Mouse (Mus musculus): ENCODE measurements around the gene Zfp706. TPM values are rescaled to one million over a fixed set of nuclear protein-coding genes. Genes with fewer than 3 reads are reported as not detected.

The Zfp706 gene
- 868 and 874 TPM in 2 replicates for polyA plus RNA-seq (2015; fragmentation: Nextera tagmentation; extraction: Ambion mirVana)

DNA sequence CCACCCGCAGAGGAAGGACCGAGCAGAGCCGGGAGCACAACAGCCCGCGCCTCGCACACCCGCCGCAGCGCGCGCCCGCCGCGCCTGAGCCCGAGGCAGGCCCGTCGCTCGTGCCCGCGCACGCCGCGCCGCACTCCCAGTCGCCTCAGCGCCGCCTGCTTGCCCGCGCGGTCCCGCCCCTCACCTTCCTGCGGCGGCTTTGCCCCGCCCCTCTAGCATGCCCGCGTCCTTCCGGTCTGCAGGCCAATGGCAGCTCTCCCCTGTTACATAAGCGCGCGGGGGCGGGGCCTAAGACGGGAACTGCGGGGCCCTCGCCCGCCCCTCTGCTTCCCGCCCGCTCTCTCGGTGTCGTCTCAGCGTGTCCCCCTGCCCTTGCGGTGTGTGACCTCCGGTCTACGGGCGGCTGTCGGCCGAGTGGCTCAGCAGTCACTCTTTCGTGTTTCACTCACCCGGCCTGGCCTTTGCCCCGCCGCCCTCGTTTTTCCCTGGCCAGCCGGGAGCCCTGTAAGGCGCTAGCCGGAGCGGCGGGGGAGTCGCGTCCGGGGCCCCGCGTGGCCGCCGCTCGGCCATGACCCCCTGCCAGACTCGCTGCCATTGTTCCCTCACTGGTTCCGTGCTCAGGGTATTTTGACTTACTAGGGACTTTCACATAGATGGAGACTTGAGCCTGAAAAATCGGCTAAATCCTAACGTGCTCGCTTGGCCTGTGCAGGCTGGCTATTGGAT is at the start of gene Zfp706:
TSS of gene Zfp706 (minus strand) at position 541 of the 726 bp plus-strand sequence.
- TF ChIP-seq CTCF (IDR thresholded peaks at IDR 0.05; ENCODE audit: low read depth) = peak; percentile 29; the same call in 1 of the 2 replicates
- TF ChIP-seq EP300 (optimal IDR thresholded peaks at IDR 0.05) = no peak
- DNase-seq (ENCODE audit: low spot score) (peak; percentile 99), ATAC-seq (ENCODE audit: low FRiP score, low TSS enrichment) (peak; percentile 99)
- H3K27me3 ChIP-seq (ENCODE audit: control insufficient read depth, insufficient read depth, low read length) = no peaks in the 10 kb centered on the region
- WGBS = under 1% methylated on average over 62 of the region's 79 CpGs
- H3K4me3 ChIP-seq (ENCODE audit: low read depth, low read length) = peak within 1 kb of the TSS; percentile 90
- peak within 1 kb of the TSS; percentile 99 for H3K9ac ChIP-seq (ENCODE audit: low read length)
- peaks cover under 1% of the 10 kb centered on the region; the same call in 1 of the 2 replicates for H3K36me3 ChIP-seq (ENCODE audit: control insufficient read depth, insufficient read depth, low read length)
- H3K4me2 ChIP-seq (replicated peaks; ENCODE audit: low read depth) = peak within 1 kb of the TSS; percentile 79
- no peaks in the 10 kb centered on the region for H3K4me1 ChIP-seq (replicated peaks; ENCODE audit: control insufficient read depth, insufficient read depth)
- H3K9me3 ChIP-seq (ENCODE audit: control insufficient read depth, low read length) = no peaks in the 10 kb centered on the region
- peak within 1 kb of the TSS; percentile 99 for H3K27ac ChIP-seq (replicated peaks)

DNA sequence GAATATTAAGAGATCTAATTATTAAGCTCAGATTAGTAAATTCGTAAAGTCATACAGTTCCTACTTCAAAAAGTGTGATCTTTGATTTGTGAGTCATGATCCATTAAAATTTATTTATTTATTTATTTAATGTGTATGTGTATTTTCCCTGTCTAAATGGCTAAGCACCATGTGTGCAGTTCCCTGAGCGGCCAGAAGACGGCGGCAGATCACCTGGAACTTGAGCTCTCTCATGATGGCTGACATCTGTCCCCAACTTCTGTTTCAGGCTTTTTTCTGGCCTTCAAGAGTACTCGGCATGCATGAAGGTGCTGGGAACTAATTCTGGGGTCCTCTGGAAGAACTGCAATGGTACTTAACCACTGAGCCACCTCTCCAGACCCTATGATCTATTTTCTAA is 47.0 kb upstream of the Zfp706 start:
- Histone ChIP-seq H3K4me1 (replicated peaks; ENCODE audit: control insufficient read depth, insufficient read depth) (no peaks in the 10 kb centered on the region), H3K4me3 (ENCODE audit: low read depth, low read length) (no peak overlapping the region), H3K9ac (ENCODE audit: low read length) (no peak overlapping the region), H3K4me2 (replicated peaks; ENCODE audit: low read depth) (no peak overlapping the region), H3K27ac (replicated peaks) (no peak overlapping the region), H3K9me3 (ENCODE audit: control insufficient read depth, low read length) (no peaks in the 10 kb centered on the region), H3K27me3 (ENCODE audit: control insufficient read depth, insufficient read depth, low read length) (no peaks in the 10 kb centered on the region), H3K36me3 (ENCODE audit: control insufficient read depth, insufficient read depth, low read length) (no peaks in the 10 kb centered on the region)
- no peak for DNase-seq (ENCODE audit: low spot score)
- TF ChIP-seq EP300 (optimal IDR thresholded peaks at IDR 0.05) (no peak), CTCF (IDR thresholded peaks at IDR 0.05; ENCODE audit: low read depth) (peak; percentile 37)
- ATAC-seq (ENCODE audit: low FRiP score, low TSS enrichment) = no peak
- 94% methylated on average over 5 of the region's 5 CpGs for WGBS

DNA sequence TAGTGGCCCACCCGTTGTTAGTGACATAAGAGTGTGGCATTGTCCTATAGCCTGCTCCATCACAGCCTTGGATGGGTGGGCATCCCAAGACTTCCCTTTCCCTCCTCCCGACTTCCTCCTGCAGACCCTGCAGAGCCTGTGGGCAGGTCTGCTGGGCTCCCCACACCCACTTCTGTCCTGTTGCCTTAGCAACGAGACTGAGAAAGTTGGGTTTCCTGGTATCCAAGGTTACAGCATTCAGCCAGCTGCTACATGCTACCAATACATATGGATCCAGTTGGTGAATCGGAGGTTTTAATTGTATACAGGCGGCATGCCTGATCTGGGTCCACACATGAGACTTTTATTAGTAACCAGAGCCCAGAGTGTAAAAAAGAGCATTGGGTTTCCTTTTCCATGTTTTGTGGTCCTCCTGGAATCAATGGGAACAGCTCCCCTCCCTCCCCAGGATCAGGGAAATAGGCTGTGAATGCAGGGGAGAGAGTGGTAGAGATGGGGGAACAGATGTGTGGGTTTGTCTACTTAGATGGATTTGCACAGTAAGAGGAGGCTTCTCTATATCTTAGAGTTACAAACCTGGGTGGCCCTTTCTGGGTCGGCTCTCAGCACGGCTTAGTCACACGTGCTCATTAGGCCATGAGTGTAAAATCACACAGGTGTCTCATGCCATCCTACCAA is 45.7 kb upstream of the Zfp706 start:
- ATAC-seq (ENCODE audit: low FRiP score, low TSS enrichment) (no peak), DNase-seq (ENCODE audit: low spot score) (no peak)
- Histone ChIP-seq H3K9me3 (ENCODE audit: control insufficient read depth, low read length) (no peaks in the 10 kb centered on the region), H3K27ac (replicated peaks) (no peak overlapping the region), H3K9ac (ENCODE audit: low read length) (no peak overlapping the region), H3K4me1 (replicated peaks; ENCODE audit: control insufficient read depth, insufficient read depth) (no peaks in the 10 kb centered on the region), H3K36me3 (ENCODE audit: control insufficient read depth, insufficient read depth, low read length) (no peaks in the 10 kb centered on the region), H3K4me2 (replicated peaks; ENCODE audit: low read depth) (no peak overlapping the region), H3K4me3 (ENCODE audit: low read depth, low read length) (no peak overlapping the region), H3K27me3 (ENCODE audit: control insufficient read depth, insufficient read depth, low read length) (no peaks in the 10 kb centered on the region)
- WGBS = 62% methylated on average over 8 of the region's 8 CpGs
- TF ChIP-seq CTCF (IDR thresholded peaks at IDR 0.05; ENCODE audit: low read depth) = no peak
- TF ChIP-seq EP300 (optimal IDR thresholded peaks at IDR 0.05) = no peak

DNA sequence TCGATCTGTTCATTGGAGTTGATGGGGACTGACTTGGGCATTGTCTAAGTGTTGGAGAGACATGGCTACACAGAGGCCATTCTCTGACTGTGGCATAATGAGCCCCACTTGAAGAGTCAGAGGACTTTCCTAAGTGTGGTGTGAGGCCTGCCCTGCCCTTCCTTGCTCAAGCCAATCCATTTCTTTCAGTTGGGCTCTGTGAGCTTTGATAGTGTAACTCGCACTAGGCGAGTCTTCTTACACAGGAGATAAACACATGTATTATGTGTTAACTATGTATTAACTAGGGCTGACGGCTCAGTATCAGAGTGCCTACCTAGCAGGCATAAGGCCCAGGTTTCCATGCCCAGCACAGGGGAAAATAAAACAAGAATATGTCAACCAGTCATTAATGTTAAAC is 39.8 kb upstream of the Zfp706 start:
- Histone ChIP-seq H3K9me3 (ENCODE audit: control insufficient read depth, low read length) (no peaks in the 10 kb centered on the region), H3K9ac (ENCODE audit: low read length) (no peak overlapping the region), H3K4me2 (replicated peaks; ENCODE audit: low read depth) (no peak overlapping the region), H3K4me1 (replicated peaks; ENCODE audit: control insufficient read depth, insufficient read depth) (no peaks in the 10 kb centered on the region), H3K36me3 (ENCODE audit: control insufficient read depth, insufficient read depth, low read length) (no peaks in the 10 kb centered on the region), H3K4me3 (ENCODE audit: low read depth, low read length) (no peak overlapping the region), H3K27ac (replicated peaks) (no peak overlapping the region), H3K27me3 (ENCODE audit: control insufficient read depth, insufficient read depth, low read length) (no peaks in the 10 kb centered on the region)
- no peak for ATAC-seq (ENCODE audit: low FRiP score, low TSS enrichment)
- no peak for TF ChIP-seq CTCF (IDR thresholded peaks at IDR 0.05; ENCODE audit: low read depth)
- DNase-seq (ENCODE audit: low spot score) = no peak
- 82% methylated on average over 4 of the region's 4 CpGs for WGBS

DNA sequence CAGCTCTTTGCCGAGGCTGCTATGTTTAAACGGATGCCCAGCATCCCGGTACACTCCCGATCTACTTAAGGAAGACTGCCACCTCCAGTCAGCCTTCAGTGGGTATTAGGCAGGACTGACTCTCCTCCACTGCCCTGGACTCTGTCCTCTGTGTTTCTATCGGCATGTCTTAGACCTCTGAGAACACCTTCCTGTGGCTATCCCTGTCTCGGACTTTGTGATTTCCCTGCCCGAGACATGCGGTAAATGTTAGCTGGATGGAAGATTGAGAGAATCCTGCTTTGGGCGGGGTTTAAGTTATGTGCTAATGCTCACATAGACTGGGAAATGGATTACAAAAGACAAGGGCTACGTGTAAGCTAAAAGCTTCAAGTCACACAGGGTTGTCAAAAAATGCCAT is 39.0 kb upstream of the Zfp706 start:
- no peak for TF ChIP-seq EP300 (optimal IDR thresholded peaks at IDR 0.05)
- no peak for TF ChIP-seq CTCF (IDR thresholded peaks at IDR 0.05; ENCODE audit: low read depth)
- H3K4me2 ChIP-seq (replicated peaks; ENCODE audit: low read depth) = no peak overlapping the region
- no peaks in the 10 kb centered on the region for H3K4me1 ChIP-seq (replicated peaks; ENCODE audit: control insufficient read depth, insufficient read depth)
- DNase-seq (ENCODE audit: low spot score) = no peak
- H3K9ac ChIP-seq (ENCODE audit: low read length) = no peak overlapping the region
- no peak for ATAC-seq (ENCODE audit: low FRiP score, low TSS enrichment)
- H3K36me3 ChIP-seq (ENCODE audit: control insufficient read depth, insufficient read depth, low read length) = no peaks in the 10 kb centered on the region
- H3K27ac ChIP-seq (replicated peaks) = no peak overlapping the region
- H3K9me3 ChIP-seq (ENCODE audit: control insufficient read depth, low read length) = no peaks in the 10 kb centered on the region
- no peak overlapping the region for H3K4me3 ChIP-seq (ENCODE audit: low read depth, low read length)
- 84% methylated on average over 10 of the region's 10 CpGs for WGBS
- no peaks in the 10 kb centered on the region for H3K27me3 ChIP-seq (ENCODE audit: control insufficient read depth, insufficient read depth, low read length)

DNA sequence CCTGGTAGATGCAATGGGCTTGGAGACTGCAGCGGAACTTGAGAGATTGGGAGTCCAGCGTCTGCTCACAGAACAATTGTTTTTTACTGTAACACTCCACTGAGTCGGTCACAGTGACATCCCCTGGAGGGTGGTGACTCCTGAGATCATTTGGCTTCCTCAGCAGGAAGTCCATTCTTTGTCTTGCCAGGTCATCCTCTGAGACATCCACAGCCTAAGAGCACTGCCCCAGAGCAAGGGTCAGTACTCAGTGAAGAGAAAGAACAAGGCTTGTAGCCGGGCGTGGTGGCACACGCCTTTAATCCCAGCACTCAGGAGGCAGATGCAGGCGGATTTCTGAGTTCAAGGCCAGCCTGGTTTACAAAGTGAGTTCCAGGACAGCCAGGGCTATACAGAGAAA is 38.6 kb upstream of the Zfp706 start:
- Histone ChIP-seq H3K27ac (replicated peaks) (no peak overlapping the region), H3K36me3 (ENCODE audit: control insufficient read depth, insufficient read depth, low read length) (no peaks in the 10 kb centered on the region), H3K9me3 (ENCODE audit: control insufficient read depth, low read length) (no peaks in the 10 kb centered on the region), H3K9ac (ENCODE audit: low read length) (no peak overlapping the region), H3K27me3 (ENCODE audit: control insufficient read depth, insufficient read depth, low read length) (no peaks in the 10 kb centered on the region), H3K4me3 (ENCODE audit: low read depth, low read length) (no peak overlapping the region), H3K4me1 (replicated peaks; ENCODE audit: control insufficient read depth, insufficient read depth) (no peaks in the 10 kb centered on the region), H3K4me2 (replicated peaks; ENCODE audit: low read depth) (no peak overlapping the region)
- no peak for TF ChIP-seq CTCF (IDR thresholded peaks at IDR 0.05; ENCODE audit: low read depth)
- TF ChIP-seq EP300 (optimal IDR thresholded peaks at IDR 0.05) = no peak
- ATAC-seq (ENCODE audit: low FRiP score, low TSS enrichment) (no peak), DNase-seq (ENCODE audit: low spot score) (no peak)
- WGBS = 89% methylated on average over 7 of the region's 7 CpGs

All from stomach, postnatal 0 days (tissue).